Mouse (Mus musculus) CH12.LX (cell line): ENCODE data around the gene Ank3. TPM values are rescaled to one million over a fixed set of nuclear protein-coding genes. Genes with fewer than 3 reads are reported as not detected.

Experiments used
- DNase-seq: peaks from one replicate; pipeline ENCODE4 v3.0.0-alpha.2; 2013; ENCODE audit errors: extremely low read depth
- H3K27ac ChIP-seq: 2 replicates; pipeline ENCODE4 v1.5.1; 2012; ENCODE audit warnings: low read depth, mild to moderate bottlenecking, control low read depth, moderate library complexity; ENCODE audit not compliant: insufficient read depth
- H3K27me3 ChIP-seq: replicated peaks from 2 replicates; pipeline ENCODE3; 2012; ENCODE audit warnings: inconsistent platforms
- H3K36me3 ChIP-seq, 2 experiments: replicated peaks in 1 of 2; 2 replicates each; pipeline versions ENCODE3 to v1.6.1; 2012; ENCODE audit warnings: inconsistent platforms in 1 of 2, low read length in 1 of 2, mild to moderate bottlenecking in 1 of 2, mixed read lengths in 1 of 2, moderate library complexity in 1 of 2; ENCODE audit not compliant: control insufficient read depth in 1 of 2, insufficient read depth in 1 of 2
- H3K4me1 ChIP-seq, 2 experiments: 2 replicates each; pipeline ENCODE4 v1.6.1; 2012; ENCODE audit warnings: inconsistent platforms in 1 of 2, moderate library complexity in 1 of 2; ENCODE audit not compliant: insufficient read depth in 2 of 2, control insufficient read depth in 1 of 2
- H3K4me2 ChIP-seq: 2 replicates; pipeline ENCODE4 v1.6.1; 2012; ENCODE audit warnings: low read depth, mild to moderate bottlenecking, control low read depth; ENCODE audit not compliant: poor library complexity, insufficient read depth, severe bottlenecking
- H3K4me3 ChIP-seq, 3 experiments: fragments of 150-350 bp in 1 of 3; sonication (generic) in 1 of 3; replicated peaks in 1 of 3; 2 replicates each; pipeline versions ENCODE3 to v1.5.1; 2011 to 2012; ENCODE audit warnings: low read depth in 2 of 3, low read length in 2 of 3, mild to moderate bottlenecking in 2 of 3, moderate library complexity in 2 of 3, control low read depth in 1 of 3, improper control_type of control experiment in 1 of 3, inconsistent platforms in 1 of 3, mixed read lengths in 1 of 3; ENCODE audit not compliant: poor library complexity in 1 of 3
- H3K79me2 ChIP-seq: replicated peaks from 2 replicates; pipeline ENCODE4 v1.6.1; 2012; ENCODE audit warnings: mild to moderate bottlenecking, moderate library complexity; ENCODE audit not compliant: control insufficient read depth, poor library complexity, insufficient read depth, severe bottlenecking; ENCODE audit errors: extremely low read depth
- H3K9ac ChIP-seq: 2 replicates; pipeline ENCODE4 v1.6.1; 2012; ENCODE audit warnings: low read depth, mild to moderate bottlenecking, control low read depth, moderate library complexity; ENCODE audit not compliant: insufficient read depth
- H3K9me3 ChIP-seq: replicated peaks from 2 replicates; pipeline ENCODE3; 2012; ENCODE audit warnings: low read length, inconsistent platforms, mixed read lengths
- CTCF ChIP-seq, 2 experiments: IDR thresholded peaks in 1 of 2; conservative IDR thresholded peaks in 1 of 2; 2 replicates each; pipeline ENCODE4 v1.5.1; 2011 to 2012; ENCODE audit warnings: low read depth in 2 of 2, low read length in 2 of 2, improper control_type of control experiment in 1 of 2, inconsistent platforms in 1 of 2, mild to moderate bottlenecking in 1 of 2, moderate library complexity in 1 of 2
- E2F4 ChIP-seq: IDR thresholded peaks from 2 replicates; pipeline ENCODE4 v1.6.1; 2011; ENCODE audit warnings: low read depth, low read length, improper control_type of control experiment; ENCODE audit not compliant: insufficient replicate concordance
- JUN ChIP-seq: IDR thresholded peaks from 2 replicates; pipeline ENCODE4 v1.6.1; 2011; ENCODE audit warnings: low read depth, mild to moderate bottlenecking, low read length, improper control_type of control experiment, moderate library complexity; ENCODE audit not compliant: insufficient read depth
- MAZ ChIP-seq: IDR thresholded peaks from 2 replicates; pipeline ENCODE4 v1.6.1; 2012; ENCODE audit warnings: low read depth, mild to moderate bottlenecking, inconsistent platforms, low read length, improper control_type of control experiment, moderate library complexity
- MYC ChIP-seq: IDR thresholded peaks from 2 replicates; pipeline ENCODE4 v1.6.1; 2011; ENCODE audit warnings: low read depth, mild to moderate bottlenecking, improper control_type of control experiment, low read length
- NELFE ChIP-seq: IDR thresholded peaks from 2 replicates; pipeline ENCODE4 v1.6.1; 2011; ENCODE audit warnings: low read depth, low read length, improper control_type of control experiment
- RAD21 ChIP-seq: IDR thresholded peaks from 2 replicates; pipeline ENCODE4 v1.6.1; 2011; ENCODE audit warnings: low read depth, mild to moderate bottlenecking, low read length, improper control_type of control experiment, moderate library complexity
- SMC3 ChIP-seq: IDR thresholded peaks from 2 replicates; pipeline ENCODE4 v1.6.1; 2011; ENCODE audit warnings: low read depth, low read length, improper control_type of control experiment
- TCF12 ChIP-seq: IDR thresholded peaks from 2 replicates; pipeline ENCODE4 v1.6.1; 2014; ENCODE audit warnings: low read depth, mild to moderate bottlenecking, inconsistent platforms, low read length, improper control_type of control experiment
- USF1 ChIP-seq: IDR thresholded peaks from 2 replicates; pipeline ENCODE4 v1.6.1; 2014; ENCODE audit warnings: low read depth, mild to moderate bottlenecking, inconsistent platforms, low read length, improper control_type of control experiment
- dilution Hi-C: fragments of 300-500 bp; cut with MboI; formaldehyde crosslinking; loops from 2 replicates; pipeline ENCODE4 v1.14.3; 2020; ENCODE audit warnings: low sequenced_read_pairs; ENCODE audit not compliant: extremely low pct_unique_long_range_greater_than_20kb, extremely low pct_ligation_motif_present
- in situ Hi-C: fragments of 300-500 bp; cut with MboI; formaldehyde crosslinking; loops from 3 replicates; pipeline ENCODE4 v1.14.3; 2019; ENCODE audit warnings: low sequenced_read_pairs, low pct_ligation_motif_present, low pct_unique_long_range_greater_than_20kb, mixed read lengths
- polyA plus RNA-seq: library from polyadenylated mRNA; unstranded; fragments of >175 nt; gene quantifications from 2 replicates; pipeline ENCODE4 v1.2.1, GENCODE M21; 2012; ENCODE audit warnings: low read depth; ENCODE audit not compliant: insufficient read length
- total RNA-seq, 2 experiments: library from RNA; depleted of rRNA; stranded (reverse); fragments of 300-350 nt in 1 of 2; fragments of >200 nt in 1 of 2; gene quantifications; 2 replicates each; pipeline ENCODE4 v1.2.3; 2012 to 2014

Ank3 gene
- total and polyA plus RNA-seq, 3 experiments = 4.7 to 8.3 (median 6.2) TPM

DNA sequence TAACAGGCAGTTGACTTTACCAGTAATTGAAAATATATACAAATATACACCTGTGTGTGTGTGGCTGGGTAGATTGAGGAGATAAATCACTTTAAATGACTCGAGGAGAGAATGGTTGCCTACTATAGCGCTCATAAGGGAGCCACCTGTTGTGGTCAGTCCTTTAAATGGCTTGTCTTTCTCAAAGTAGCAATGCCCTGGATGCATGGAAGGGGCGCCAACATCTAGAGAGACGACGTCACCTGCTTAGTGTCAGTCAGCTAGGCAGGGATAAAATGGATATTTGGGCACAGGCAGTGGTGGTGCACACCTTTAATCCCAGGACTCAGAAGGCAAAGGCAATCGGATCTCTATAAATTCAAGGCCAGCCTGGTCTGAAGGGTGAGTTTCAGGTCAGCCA is 29.3 kb upstream of the Ank3 start:
- dilution Hi-C loops (no loop called here), in situ Hi-C loops (no loop called here)
- H3K27me3 ChIP-seq = no peaks in the 10 kb centered on the region
- no peak for TF ChIP-seq NELFE
- no peak for TF ChIP-seq RAD21
- TF ChIP-seq JUN = no peak
- TF ChIP-seq MYC = no peak
- no peak for TF ChIP-seq TCF12
- no peaks in the 10 kb centered on the region for H3K79me2 ChIP-seq
- H3K4me3 ChIP-seq = no peak overlapping the region
- DNase-seq = no peak
- no peak overlapping the region for H3K9ac ChIP-seq
- no peaks in the 10 kb centered on the region for H3K36me3 ChIP-seq
- H3K27ac ChIP-seq = no peak overlapping the region
- H3K4me2 ChIP-seq = no peak overlapping the region
- H3K9me3 ChIP-seq = no peaks in the 10 kb centered on the region
- peaks cover 0 to 8% of the 10 kb centered on the region in 2 experiments; a peak in 2 of 4 replicates for H3K4me1 ChIP-seq

DNA sequence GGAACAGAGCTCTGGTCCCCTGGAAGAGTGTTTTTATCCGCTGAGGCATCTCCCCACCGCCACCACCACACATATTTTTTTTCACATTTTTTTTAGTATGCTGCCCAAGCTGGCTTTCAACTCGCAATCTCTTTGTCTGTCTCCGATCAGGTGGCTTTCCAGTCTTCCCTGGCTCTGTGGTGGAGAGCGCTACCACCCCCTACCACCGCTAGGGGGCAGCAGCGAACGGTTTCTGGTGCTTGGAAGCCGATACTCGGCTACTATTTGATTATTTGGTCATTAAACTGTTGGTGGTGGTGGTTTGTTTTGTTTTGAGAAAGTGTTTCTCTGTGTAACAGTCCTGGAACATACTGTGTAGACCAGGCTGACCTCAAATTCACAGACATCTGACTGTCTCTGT is 27.1 kb upstream of the Ank3 start:
- dilution Hi-C loops (no loop called here), in situ Hi-C loops (no loop called here)
- Histone ChIP-seq H3K36me3 (no peaks in the 10 kb centered on the region), H3K4me3 (no peak overlapping the region), H3K9me3 (no peaks in the 10 kb centered on the region), H3K79me2 (no peaks in the 10 kb centered on the region), H3K27ac (no peak overlapping the region), H3K4me1 (peaks cover 0 to 8% of the 10 kb centered on the region in 2 experiments; a peak in 2 of 4 replicates), H3K4me2 (no peak overlapping the region), H3K27me3 (no peaks in the 10 kb centered on the region), H3K9ac (no peak overlapping the region)
- peak; percentile 64 to 81 for TF ChIP-seq CTCF (conservative IDR thresholded peaks at IDR 0.05 in 1 of 2, IDR thresholded peaks at IDR 0.05 in 1 of 2; ENCODE audit: low read depth in 2 of 2, low read length in 2 of 2)
- TF ChIP-seq USF1 = no peak
- TF ChIP-seq SMC3 = peak; percentile 9; the same call in 1 of the 2 replicates
- peak; percentile 16 for TF ChIP-seq RAD21
- DNase-seq = peak; percentile 43

DNA sequence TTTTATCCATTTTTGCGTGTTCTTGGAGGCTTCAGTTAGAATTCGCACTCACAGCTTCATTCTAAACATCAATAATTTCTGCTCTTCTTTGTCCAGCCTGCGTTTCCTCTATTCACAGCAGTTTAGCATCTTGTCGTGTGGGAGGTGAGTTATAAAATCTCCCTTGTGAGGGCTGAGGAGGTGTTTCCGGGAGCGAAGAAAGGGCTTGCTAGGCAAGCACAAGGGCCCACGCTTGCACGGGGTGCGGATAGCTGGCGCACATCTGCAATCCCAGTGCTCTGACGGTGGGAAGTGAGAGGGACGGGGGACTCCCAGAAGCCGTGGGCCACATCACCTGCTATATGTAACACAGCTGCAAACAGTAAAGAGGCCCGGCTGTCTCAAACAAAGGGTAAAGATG is 26.5 kb upstream of the Ank3 start:
- no peaks in the 10 kb centered on the region for H3K79me2 ChIP-seq
- TF ChIP-seq MAZ (no peak), E2F4 (no peak)
- TF ChIP-seq, all 38 proteins: peak for 0
- H3K9me3 ChIP-seq = no peaks in the 10 kb centered on the region
- H3K36me3 ChIP-seq = no peaks in the 10 kb centered on the region
- in situ Hi-C loops = no loop called here
- peaks cover 0 to 8% of the 10 kb centered on the region in 2 experiments; a peak in 2 of 4 replicates for H3K4me1 ChIP-seq
- H3K4me3 ChIP-seq = no peak overlapping the region
- dilution Hi-C loops = no loop called here
- no peaks in the 10 kb centered on the region for H3K27me3 ChIP-seq
- no peak overlapping the region for H3K4me2 ChIP-seq
- DNase-seq = peak; percentile 16
- no peak overlapping the region for H3K27ac ChIP-seq
- no peak overlapping the region for H3K9ac ChIP-seq
